Mouse (Mus musculus) kidney, postnatal 10 days (tissue): ENCODE data around the gene Defb46.

ENCODE experiments used
- DNase-seq: peaks from one replicate; pipeline ENCODE4 v3.0.0; 2021; ENCODE audit warnings: mixed read lengths

Defb46 gene

DNA sequence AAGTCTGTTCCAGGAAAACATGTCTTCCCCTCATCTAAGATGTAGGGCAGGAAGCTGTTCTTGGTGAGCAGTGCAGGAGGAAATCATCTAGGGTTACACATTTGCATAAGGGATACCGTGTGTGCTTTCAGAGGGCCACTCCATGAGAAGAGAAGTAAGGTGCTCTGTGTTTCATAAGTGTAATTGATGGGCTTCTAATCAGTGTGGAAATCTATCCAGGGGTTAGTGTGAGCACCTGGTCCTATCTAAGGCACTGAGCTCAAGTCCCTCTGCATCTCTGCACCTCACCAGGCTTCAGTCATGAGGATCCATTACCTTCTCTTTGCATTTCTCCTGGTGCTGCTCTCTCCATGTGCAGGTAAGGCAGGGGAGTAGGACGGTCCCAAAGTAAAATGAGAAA lies at the start of gene Defb46:
Gene Defb46, plus strand, starts transcription at position 301 of the 400 bp plus-strand sequence.
- DNase-seq, result no peak

DNA sequence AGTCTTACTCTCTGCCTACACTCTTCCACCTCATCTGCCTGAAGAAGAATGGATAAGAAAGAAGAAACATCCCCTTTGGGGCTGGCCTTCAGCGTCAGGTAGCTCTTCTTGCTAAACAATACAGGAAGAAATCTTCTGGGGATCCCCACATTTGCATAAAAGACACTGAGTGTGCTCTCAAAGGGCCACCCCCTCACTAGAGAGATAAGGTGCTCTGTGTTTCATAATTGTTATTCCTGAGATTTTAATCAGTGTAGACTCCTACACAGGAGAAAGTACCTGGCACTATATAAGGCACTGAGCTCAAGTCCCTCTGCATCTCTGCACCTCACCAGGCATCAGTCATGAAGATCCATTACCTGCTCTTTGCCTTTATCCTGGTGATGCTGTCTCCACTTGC lies 14.6 kb upstream of the Defb46 start, which contains the start of gene Defb6:
Gene Defb6, plus strand, starts transcription at position 318 of the 400 bp plus-strand sequence.
- no peak for DNase-seq

DNA sequence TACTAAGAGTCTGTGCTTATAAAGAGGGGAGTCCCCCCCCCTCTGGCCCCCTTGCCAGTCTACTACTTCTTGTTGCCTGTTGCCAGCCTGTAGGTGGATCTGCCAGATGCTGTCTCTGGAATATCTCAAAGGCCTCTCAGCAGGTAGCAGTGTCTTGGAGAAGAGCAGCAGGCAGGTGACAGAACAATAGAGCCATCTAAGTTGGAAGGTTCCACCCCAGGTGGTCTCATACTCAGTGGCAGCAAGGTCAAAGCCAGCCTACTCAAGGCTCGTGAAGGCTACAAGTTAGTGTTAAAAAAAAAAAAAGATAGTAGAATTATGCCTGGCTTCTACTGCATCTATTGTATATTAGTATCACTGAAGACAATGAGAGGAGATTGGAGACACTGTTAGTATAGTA lies 1.6 kb upstream of the Defb46 start:
- no peak for DNase-seq

DNA sequence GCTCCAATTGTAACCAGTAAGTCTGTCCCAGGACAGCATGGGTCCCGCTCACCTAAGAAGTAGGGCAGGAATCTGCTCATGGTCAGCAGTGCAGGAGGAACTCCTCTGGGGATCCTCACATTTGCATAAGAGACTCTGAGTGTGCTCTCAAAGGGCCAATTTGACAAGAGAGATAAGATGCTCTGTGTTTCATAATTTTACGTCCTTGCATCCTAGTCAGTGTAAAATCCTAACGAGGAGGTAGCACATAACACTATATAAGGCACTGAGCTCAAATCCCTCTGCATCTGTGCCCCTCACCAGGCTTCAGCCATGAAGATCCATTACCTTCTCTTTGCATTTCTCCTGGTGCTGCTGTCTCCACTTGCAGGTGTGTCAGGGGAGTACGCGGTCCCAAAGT lies 7.6 kb downstream of the Defb46 start, which contains the start of gene Defb5:
Gene Defb5, plus strand, starts transcription at position 301 of the 400 bp plus-strand sequence.
- DNase-seq, result no peak

GRCm38 (mm10) chr8:19258136-19258535 lies 18.4 kb downstream of the Defb46 start:
- DNase-seq, result no peak

DNA sequence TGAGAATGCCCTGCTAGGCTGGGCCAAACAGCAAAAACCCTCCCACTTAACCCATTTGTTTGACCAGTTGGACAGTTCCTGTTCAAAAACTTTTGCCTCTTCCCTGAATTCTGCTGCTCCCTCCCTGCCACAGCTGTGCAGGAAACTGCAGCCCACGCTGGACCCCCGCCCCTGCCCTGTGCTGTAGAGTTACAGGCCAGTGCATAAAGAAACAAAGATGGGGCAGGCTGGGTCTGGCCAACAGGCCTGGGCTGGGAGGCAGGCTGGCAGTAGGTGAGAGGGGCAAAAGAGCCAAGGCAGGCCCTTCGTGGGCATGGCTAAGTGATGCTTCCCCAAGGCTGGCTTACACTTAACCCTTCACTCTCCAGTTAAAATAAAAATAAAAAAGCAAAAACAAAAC lies 20.0 kb downstream of the Defb46 start:
- DNase-seq, result no peak
